Mouse (Mus musculus): ENCODE data around the gene Gm17455. TPM values are rescaled to one million over a fixed set of nuclear protein-coding genes. Genes with fewer than 3 reads are reported as not detected.

The Gm17455 gene
- 1.2 and 1.3 TPM in 2 replicates for polyA plus RNA-seq (2014; fragmentation: Nextera tagmentation; extraction: Ambion mirVana)

GRCm38 (mm10) chr10:60399449-60399848, at the start of gene Gm17455:
Gene Gm17455 (plus strand): TSS chr10:60399726.
- Histone ChIP-seq H3K27ac (replicated peaks; ENCODE audit: low read depth, low read length) (no peak within 1 kb of the TSS), H3K4me2 (ENCODE audit: low read depth, low read length) (no peak within 1 kb of the TSS), H3K27me3 (ENCODE audit: control insufficient read depth, insufficient read depth, low read length) (no peaks in the 10 kb centered on the region), H3K4me3 (ENCODE audit: low read depth, low read length) (no peak within 1 kb of the TSS), H3K36me3 (replicated peaks; ENCODE audit: control insufficient read depth, insufficient read depth, low read depth, low read length) (no peaks in the 10 kb centered on the region), H3K4me1 (ENCODE audit: control insufficient read depth, insufficient read depth, low read length) (no peaks in the 10 kb centered on the region), H3K9me3 (replicated peaks; ENCODE audit: control insufficient read depth, low read length) (no peaks in the 10 kb centered on the region), H3K9ac (replicated peaks; ENCODE audit: low read length) (no peak within 1 kb of the TSS)
- ATAC-seq (replicated peaks; ENCODE audit: insufficient number of reproducible peaks, low FRiP score, low TSS enrichment, low read depth) (no peak), DNase-seq (ENCODE audit: low spot score) (no peak)
- WGBS: 49% methylated on average over 7 of the region's 7 CpGs

GRCm38 (mm10) chr10:60350077-60350804, 49.3 kb upstream of the Gm17455 start:
- H3K36me3 ChIP-seq (replicated peaks; ENCODE audit: control insufficient read depth, insufficient read depth, low read depth, low read length): no peaks in the 10 kb centered on the region
- H3K27ac ChIP-seq (replicated peaks; ENCODE audit: low read depth, low read length): no peak overlapping the region
- no peak overlapping the region for H3K4me2 ChIP-seq (ENCODE audit: low read depth, low read length)
- ATAC-seq (replicated peaks; ENCODE audit: insufficient number of reproducible peaks, low FRiP score, low TSS enrichment, low read depth): no peak
- H3K4me3 ChIP-seq (ENCODE audit: low read depth, low read length): no peak overlapping the region
- DNase-seq (ENCODE audit: low spot score): no peak
- no peaks in the 10 kb centered on the region for H3K9me3 ChIP-seq (replicated peaks; ENCODE audit: control insufficient read depth, low read length)
- H3K27me3 ChIP-seq (ENCODE audit: control insufficient read depth, insufficient read depth, low read length): no peaks in the 10 kb centered on the region
- peaks cover 3% of the 10 kb centered on the region; the same call in 1 of the 2 replicates for H3K4me1 ChIP-seq (ENCODE audit: control insufficient read depth, insufficient read depth, low read length)
- 49% methylated on average over 5 of the region's 5 CpGs for WGBS
- H3K9ac ChIP-seq (replicated peaks; ENCODE audit: low read length): no peak overlapping the region

- H3K9me3 ChIP-seq (replicated peaks; ENCODE audit: control insufficient read depth, low read length): no peaks in the 10 kb centered on the region
- no peak overlapping the region for H3K4me2 ChIP-seq (ENCODE audit: low read depth, low read length)
- 36% methylated on average over 3 of the region's 3 CpGs for WGBS
- H3K27me3 ChIP-seq (ENCODE audit: control insufficient read depth, insufficient read depth, low read length): no peaks in the 10 kb centered on the region
- peaks cover 3% of the 10 kb centered on the region; the same call in 1 of the 2 replicates for H3K4me1 ChIP-seq (ENCODE audit: control insufficient read depth, insufficient read depth, low read length)
- H3K36me3 ChIP-seq (replicated peaks; ENCODE audit: control insufficient read depth, insufficient read depth, low read depth, low read length): no peaks in the 10 kb centered on the region
- H3K27ac ChIP-seq (replicated peaks; ENCODE audit: low read depth, low read length): no peak overlapping the region
- no peak overlapping the region for H3K4me3 ChIP-seq (ENCODE audit: low read depth, low read length)
- DNase-seq (ENCODE audit: low spot score) (peak; percentile 88), ATAC-seq (replicated peaks; ENCODE audit: insufficient number of reproducible peaks, low FRiP score, low TSS enrichment, low read depth) (0 out of 2 replicates have a peak, but pooled peaks have one; percentile 11)
- no peak overlapping the region for H3K9ac ChIP-seq (replicated peaks; ENCODE audit: low read length)
Measured at GRCm38 (mm10) chr10:60350805-60351167, 48.7 kb upstream of the Gm17455 start.

GRCm38 (mm10) chr10:60351248-60351647, 48.3 kb upstream of the Gm17455 start:
- Histone ChIP-seq H3K9me3 (replicated peaks; ENCODE audit: control insufficient read depth, low read length) (no peaks in the 10 kb centered on the region), H3K27me3 (ENCODE audit: control insufficient read depth, insufficient read depth, low read length) (no peaks in the 10 kb centered on the region), H3K4me1 (ENCODE audit: control insufficient read depth, insufficient read depth, low read length) (peaks cover 3% of the 10 kb centered on the region; the same call in 1 of the 2 replicates), H3K4me3 (ENCODE audit: low read depth, low read length) (no peak overlapping the region), H3K36me3 (replicated peaks; ENCODE audit: control insufficient read depth, insufficient read depth, low read depth, low read length) (no peaks in the 10 kb centered on the region), H3K4me2 (ENCODE audit: low read depth, low read length) (no peak overlapping the region), H3K27ac (replicated peaks; ENCODE audit: low read depth, low read length) (peak overlapping the region; percentile 68), H3K9ac (replicated peaks; ENCODE audit: low read length) (no peak overlapping the region)
- DNase-seq (ENCODE audit: low spot score): no peak
- WGBS: 19% methylated on average over 3 of the region's 3 CpGs
- 0 out of 2 replicates have a peak, but pooled peaks have one; percentile 16 for ATAC-seq (replicated peaks; ENCODE audit: insufficient number of reproducible peaks, low FRiP score, low TSS enrichment, low read depth)

GRCm38 (mm10) chr10:60351761-60352455, 47.6 kb upstream of the Gm17455 start:
- no peaks in the 10 kb centered on the region for H3K9me3 ChIP-seq (replicated peaks; ENCODE audit: control insufficient read depth, low read length)
- no peak overlapping the region; the same call in 1 of the 2 replicates for H3K4me2 ChIP-seq (ENCODE audit: low read depth, low read length)
- WGBS: 10% methylated on average over 7 of the region's 7 CpGs
- H3K27ac ChIP-seq (replicated peaks; ENCODE audit: low read depth, low read length): peak overlapping the region; percentile 68
- no peaks in the 10 kb centered on the region for H3K36me3 ChIP-seq (replicated peaks; ENCODE audit: control insufficient read depth, insufficient read depth, low read depth, low read length)
- H3K4me1 ChIP-seq (ENCODE audit: control insufficient read depth, insufficient read depth, low read length): no peaks in the 10 kb centered on the region; the same call in 1 of the 2 replicates
- DNase-seq (ENCODE audit: low spot score): peak; percentile 53
- H3K27me3 ChIP-seq (ENCODE audit: control insufficient read depth, insufficient read depth, low read length): no peaks in the 10 kb centered on the region
- H3K9ac ChIP-seq (replicated peaks; ENCODE audit: low read length): no peak overlapping the region
- H3K4me3 ChIP-seq (ENCODE audit: low read depth, low read length): no peak overlapping the region
- ATAC-seq (replicated peaks; ENCODE audit: insufficient number of reproducible peaks, low FRiP score, low TSS enrichment, low read depth): peak; percentile 32; the same call in 1 of the 2 replicates

- H3K36me3 ChIP-seq (replicated peaks; ENCODE audit: control insufficient read depth, insufficient read depth, low read depth, low read length): no peaks in the 10 kb centered on the region
- no peak overlapping the region for H3K9ac ChIP-seq (replicated peaks; ENCODE audit: low read length)
- no peaks in the 10 kb centered on the region for H3K27me3 ChIP-seq (ENCODE audit: control insufficient read depth, insufficient read depth, low read length)
- no peak for ATAC-seq (replicated peaks; ENCODE audit: insufficient number of reproducible peaks, low FRiP score, low TSS enrichment, low read depth)
- H3K27ac ChIP-seq (replicated peaks; ENCODE audit: low read depth, low read length): no peak overlapping the region
- H3K4me3 ChIP-seq (ENCODE audit: low read depth, low read length): no peak overlapping the region
- no peaks in the 10 kb centered on the region; the same call in 1 of the 2 replicates for H3K4me1 ChIP-seq (ENCODE audit: control insufficient read depth, insufficient read depth, low read length)
- DNase-seq (ENCODE audit: low spot score): no peak
- no peak overlapping the region for H3K4me2 ChIP-seq (ENCODE audit: low read depth, low read length)
- H3K9me3 ChIP-seq (replicated peaks; ENCODE audit: control insufficient read depth, low read length): no peaks in the 10 kb centered on the region
- 63% methylated on average over 5 of the region's 5 CpGs for WGBS
Measured at GRCm38 (mm10) chr10:60353241-60354002, 46.1 kb upstream of the Gm17455 start.

GRCm38 (mm10) chr10:60354003-60354325, 45.6 kb upstream of the Gm17455 start:
- Histone ChIP-seq H3K9ac (replicated peaks; ENCODE audit: low read length) (no peak overlapping the region), H3K27ac (replicated peaks; ENCODE audit: low read depth, low read length) (no peak overlapping the region), H3K4me1 (ENCODE audit: control insufficient read depth, insufficient read depth, low read length) (no peaks in the 10 kb centered on the region; the same call in 1 of the 2 replicates), H3K9me3 (replicated peaks; ENCODE audit: control insufficient read depth, low read length) (no peaks in the 10 kb centered on the region), H3K4me3 (ENCODE audit: low read depth, low read length) (no peak overlapping the region), H3K4me2 (ENCODE audit: low read depth, low read length) (no peak overlapping the region), H3K36me3 (replicated peaks; ENCODE audit: control insufficient read depth, insufficient read depth, low read depth, low read length) (no peaks in the 10 kb centered on the region), H3K27me3 (ENCODE audit: control insufficient read depth, insufficient read depth, low read length) (no peaks in the 10 kb centered on the region)
- 78% methylated on average over 4 of the region's 4 CpGs for WGBS
- DNase-seq (ENCODE audit: low spot score) (no peak), ATAC-seq (replicated peaks; ENCODE audit: insufficient number of reproducible peaks, low FRiP score, low TSS enrichment, low read depth) (no peak)

Data from embryonic facial prominence, embryonic 11.5 days (tissue).